ENCODE assay signal across 19 mouse cellular contexts in genomic region chr10:66882825-66883224, GRCm38 (mm10).
DNase-seq lines count a peak whose midpoint lies in the region; ATAC-seq lines count a peak whose summit lies in the region.
"Had no signal": no experiment of that assay in that cellular context is flagged by ENCODE, and none has a peak within 500 bp of the region (broad histone marks: within the 10 kb centered on the region; RNA-seq: fewer than 3 reads in every experiment).

No protein-coding gene starts in this region.

- ATAC-seq in frontal cortex, adult (ENCODE audit: low TSS enrichment), result peak; percentile 80
- ATAC-seq: CD4-positive, CD25-positive, alpha-beta regulatory T cell, adult 4 months; forebrain, embryonic 13.5 days; forebrain, embryonic 15.5 days; forebrain, postnatal 0 days had no signal

- DNase-seq in frontal cortex, postnatal 10 days (ENCODE audit: low spot score in 2 of 2), result no peak
- DNase-seq in right cerebral cortex, postnatal 10 days (ENCODE audit: low spot score in 2 of 2), result peak; percentile 48 to 66
- no peak for DNase-seq in right cerebral cortex, postnatal 4 days
- DNase-seq in brain, adult 2 months (ENCODE audit: low read depth, low spot score), result peak; percentile 48
- DNase-seq in MN1 (ENCODE audit: low spot score), result no peak
- DNase-seq: adrenal gland, adult 2 months; adrenal gland, postnatal 10 days; adrenal gland, postnatal 25 days; B cell, adult 2 months; cerebellum, adult 11-12 months; cerebellum, adult 2 months; cerebellum, adult 9-10 months; cerebellum, postnatal 10 days; cerebellum, postnatal 25 days; forebrain, postnatal 0 days had no signal

Comparison
In these comparisons a context has a peak if more than half of its experiments do, and no peak if none do; other contexts are left out.
1. DNase-seq: peak in right cerebral cortex, postnatal 10 days (2 of 2) and brain, adult 2 months (single experiment); none in frontal cortex, postnatal 10 days (0 of 2), right cerebral cortex, postnatal 4 days (single experiment) and MN1 (single experiment).